Mouse (Mus musculus) effector memory CD4-positive, alpha-beta T cell, adult 7 months (primary cell): ENCODE measurements around the gene Mrpl16. TPM values are rescaled to one million over a fixed set of nuclear protein-coding genes. Genes with fewer than 3 reads are reported as not detected.

ENCODE experiments used
- polyA plus RNA-seq: library from polyadenylated mRNA; unstranded; fragments of 100-300 nt; shearing (Covaris generic); gene quantifications from one replicate; pipeline ENCODE4 v1.2.1, GENCODE M21; 2017

Mrpl16 gene
- 41.6 TPM for polyA plus RNA-seq

GRCm38 (mm10) chr19:11770205-11770892 lies at the start of gene Mrpl16:
Gene Mrpl16, plus strand, starts transcription at chr19:11770391.

GRCm38 (mm10) chr19:11747298-11747697 lies 22.9 kb upstream of the Mrpl16 start, which contains the start of gene Gif:
Gene Gif, plus strand, starts transcription at chr19:11747554.

GRCm38 (mm10) chr19:11819143-11819700 lies 49.0 kb downstream of the Mrpl16 start, which contains the start of gene Stx3:
Gene Stx3, minus strand, starts transcription at chr19:11819403.

Other genes with a start within 250 kb of the Mrpl16 start
- gene Ms4a4d, start 233.6 kb upstream of the Mrpl16 start, polyA plus RNA-seq, result 0.67 TPM
- 24.3 TPM for gene Ms4a6d, start 165.5 kb upstream of the Mrpl16 start, polyA plus RNA-seq
- gene Ms4a2, start 146.7 kb upstream of the Mrpl16 start, polyA plus RNA-seq, result not detected
- gene Ms4a3, start 129.5 kb upstream of the Mrpl16 start, polyA plus RNA-seq, result not detected
- not detected for gene Oosp2, start 109.8 kb upstream of the Mrpl16 start, polyA plus RNA-seq
- gene Oosp1, start 79.2 kb upstream of the Mrpl16 start, polyA plus RNA-seq, result not detected
- 0.66 TPM for gene Oosp3, start 73.3 kb upstream of the Mrpl16 start, polyA plus RNA-seq
- gene Gif, start 22.8 kb upstream of the Mrpl16 start, polyA plus RNA-seq, result not detected
- gene Stx3, start 49.0 kb downstream of the Mrpl16 start, polyA plus RNA-seq, result 2.2 TPM
- gene Olfr1417, start 68.8 kb downstream of the Mrpl16 start, polyA plus RNA-seq, result not detected
- gene Olfr1418, start 90.7 kb downstream of the Mrpl16 start, polyA plus RNA-seq, result not detected
- gene Olfr1419, start 104.7 kb downstream of the Mrpl16 start, polyA plus RNA-seq, result not detected
- not detected for gene Olfr1420, start 116.2 kb downstream of the Mrpl16 start, polyA plus RNA-seq
- 26.8 TPM for gene Patl1, start 142.0 kb downstream of the Mrpl16 start, polyA plus RNA-seq
- 50.4 TPM for gene Osbp, start 195.6 kb downstream of the Mrpl16 start, polyA plus RNA-seq